ENCODE assay signal across 22 mouse cellular contexts in genomic region chrX:71475992-71476391, GRCm38 (mm10). TPM values are rescaled to one million over a fixed set of nuclear protein-coding genes. Genes with fewer than 3 reads are reported as not detected.
A peak's percentile ranks its signal among the peaks of the same experiment; 100 is the strongest.
DNase-seq lines count a peak whose midpoint lies in the region; ATAC-seq and TF ChIP-seq lines count a peak whose summit lies in the region.
"Had no signal": no experiment of that assay in that cellular context is flagged by ENCODE, and none has a peak within 500 bp of the region (broad histone marks: within the 10 kb centered on the region; RNA-seq: fewer than 3 reads in every experiment).

No protein-coding gene starts in this region.

- H3K4me1 ChIP-seq in embryonic facial prominence, embryonic 15.5 days = 0 out of 2 replicates have a peak, but pooled peaks cover 2% of the 10 kb centered on the region
- H3K4me1 ChIP-seq: forebrain, embryonic 15.5 days; hindbrain, embryonic 12.5 days; lung, embryonic 15.5 days; midbrain, embryonic 10.5 days; stomach, embryonic 15.5 days had no signal

- no peak for TF ChIP-seq CTCF in left cerebral cortex, adult 2 months (IDR thresholded peaks at IDR 0.05)

- WGBS in embryonic facial prominence, embryonic 15.5 days = 45% methylated on average over 3 of the region's 3 CpGs

- H3K9ac ChIP-seq in embryonic facial prominence, embryonic 15.5 days = no peak overlapping the region
- H3K9ac ChIP-seq: forebrain, embryonic 15.5 days; hindbrain, embryonic 12.5 days; limb, embryonic 13.5 days; lung, embryonic 15.5 days; stomach, embryonic 15.5 days had no signal

- DNase-seq in heart, adult 11 months = peak; percentile 41
- DNase-seq in heart, postnatal 25 days (ENCODE audit: low spot score) = no peak
- peak; percentile 39 for DNase-seq in mesoderm, embryonic 11.5 days (ENCODE audit: low read depth, low spot score)
- no peak for DNase-seq in urinary bladder, postnatal 10 days (ENCODE audit: low spot score)
- no peak for DNase-seq in left cerebral cortex, adult 2 months (ENCODE audit: extremely low spot score in 1 of 2, low spot score in 2 of 2)
- DNase-seq: adrenal gland, adult 2 months; cerebellum, adult 9-10 months; heart, postnatal 10 days; kidney, adult 8-10 months; kidney, postnatal 4 days; lung, postnatal 4 days; retina, postnatal 1 day; thymus, adult 18-20 months had no signal

- no peak overlapping the region for H3K4me3 ChIP-seq in embryonic facial prominence, embryonic 15.5 days (replicated peaks)
- no peak overlapping the region for H3K4me3 ChIP-seq in left cerebral cortex, adult 2 months
- H3K4me3 ChIP-seq: forebrain, embryonic 15.5 days; hindbrain, embryonic 12.5 days; limb, embryonic 13.5 days; lung, embryonic 15.5 days; midbrain, embryonic 10.5 days; stomach, embryonic 15.5 days had no signal

- 0 out of 2 replicates have a peak overlapping the region, but pooled peaks have one; percentile 7 for H3K27ac ChIP-seq in embryonic facial prominence, embryonic 15.5 days (replicated peaks)
- no peak overlapping the region for H3K27ac ChIP-seq in left cerebral cortex, adult 2 months
- H3K27ac ChIP-seq: forebrain, embryonic 15.5 days; hindbrain, embryonic 12.5 days; limb, embryonic 13.5 days; lung, embryonic 15.5 days; midbrain, embryonic 10.5 days; stomach, embryonic 15.5 days had no signal

- no peaks in the 10 kb centered on the region for H3K36me3 ChIP-seq in embryonic facial prominence, embryonic 15.5 days
- H3K36me3 ChIP-seq: forebrain, embryonic 15.5 days; hindbrain, embryonic 12.5 days; limb, embryonic 13.5 days; lung, embryonic 15.5 days; midbrain, embryonic 10.5 days; stomach, embryonic 15.5 days had no signal

- peak; percentile 39 for ATAC-seq in common myeloid progenitor, adult 5-6 weeks (replicated peaks; ENCODE audit: low read depth, poor library complexity, severe bottlenecking)
- peak; percentile 65; the same call in 1 of the 2 replicates for ATAC-seq in embryonic facial prominence, embryonic 15.5 days (ENCODE audit: insufficient number of reproducible peaks, low FRiP score, low TSS enrichment, low read depth)
- ATAC-seq: forebrain, embryonic 15.5 days had no signal

- H3K27me3 ChIP-seq in embryonic facial prominence, embryonic 15.5 days = no peaks in the 10 kb centered on the region
- H3K27me3 ChIP-seq: forebrain, embryonic 15.5 days; hindbrain, embryonic 12.5 days; limb, embryonic 13.5 days; lung, embryonic 15.5 days; stomach, embryonic 15.5 days had no signal

- H3K9me3 ChIP-seq in embryonic facial prominence, embryonic 15.5 days (replicated peaks) = no peaks in the 10 kb centered on the region
- H3K9me3 ChIP-seq: forebrain, embryonic 15.5 days; hindbrain, embryonic 12.5 days; limb, embryonic 13.5 days; lung, embryonic 15.5 days; midbrain, embryonic 10.5 days; stomach, embryonic 15.5 days had no signal

- H3K4me2 ChIP-seq in embryonic facial prominence, embryonic 15.5 days (replicated peaks) = no peak overlapping the region
- H3K4me2 ChIP-seq: forebrain, embryonic 15.5 days; heart, embryonic 11.5 days; hindbrain, embryonic 12.5 days; limb, embryonic 13.5 days; lung, embryonic 15.5 days; stomach, embryonic 15.5 days had no signal

- intact Hi-C loops in heart, postnatal 25 days (cut with DNase I) = no loop called here
- intact Hi-C loops in left cerebral cortex, adult 2 months (cut with DNase I) = no loop called here

RNA-seq across cellular contexts. Expression of gene Cd99l2, which starts 16.7 kb away (rescaled TPM):
- 10 to 100 TPM; 57.3 to 57.9 TPM for total RNA-seq in heart, postnatal 25 days (2021)
- total RNA-seq in common myeloid progenitor, adult 5-6 weeks (2017) = 11.1 and 12.0 TPM in 2 replicates
- polyA plus RNA-seq in embryonic facial prominence, embryonic 15.5 days (2015; fragmentation: Nextera tagmentation; extraction: Ambion mirVana) = 36.3 and 36.4 TPM in 2 replicates
- total RNA-seq in left cerebral cortex, adult 2 months (2021) = 10 to 100 TPM; 65.6 to 66.7 TPM

Comparison
In these comparisons a context has a peak if more than half of its experiments do, and no peak if none do; other contexts are left out.
1. DNase-seq: peak in heart, adult 11 months (single experiment) and mesoderm, embryonic 11.5 days (single experiment); none in heart, postnatal 25 days (single experiment), urinary bladder, postnatal 10 days (single experiment) and left cerebral cortex, adult 2 months (0 of 2).